Mouse (Mus musculus) liver, embryonic 12.5 days (tissue): ENCODE measurements around the gene Adamtsl4. TPM values are rescaled to one million over a fixed set of nuclear protein-coding genes. Genes with fewer than 3 reads are reported as not detected.
"Not testable (repeated sequence)": the region's sequence is repeated elsewhere in the genome, so short reads cannot be mapped to it uniquely, and the experiment has no call there.

Experiments used
- ATAC-seq: fragments of 200-750 bp; cut with Nextera tagmentation; 2 replicates; pipeline ENCODE4 v1.8.0; 2017; ENCODE audit warnings: moderate number of reproducible peaks, mild to moderate bottlenecking, moderate library complexity
- H3K27ac ChIP-seq: fragments of 300-500 bp; sonication (generic); 2 replicates; pipeline ENCODE4 v1.5.1; 2016; ENCODE audit warnings: mild to moderate bottlenecking
- H3K27me3 ChIP-seq: fragments of 300-500 bp; sonication (generic); replicated peaks from 2 replicates; pipeline ENCODE4 v1.6.1; 2016; ENCODE audit warnings: mild to moderate bottlenecking, moderate library complexity
- H3K36me3 ChIP-seq: fragments of 300-500 bp; sonication (generic); 2 replicates; pipeline ENCODE4 v1.6.1; 2016; ENCODE audit warnings: mild to moderate bottlenecking, moderate library complexity
- H3K4me1 ChIP-seq: fragments of 300-500 bp; sonication (generic); 2 replicates; pipeline ENCODE4 v1.6.1; 2016
- H3K4me2 ChIP-seq: fragments of 300-500 bp; sonication (generic); 2 replicates; pipeline ENCODE4 v1.6.1; 2016; ENCODE audit warnings: mild to moderate bottlenecking, moderate library complexity
- H3K4me3 ChIP-seq: fragments of 300-500 bp; sonication (generic); 2 replicates; pipeline ENCODE4 v1.5.1; 2016; ENCODE audit warnings: mild to moderate bottlenecking, moderate library complexity
- H3K9ac ChIP-seq: fragments of 300-500 bp; sonication (generic); 2 replicates; pipeline ENCODE4 v1.6.1; 2016; ENCODE audit warnings: mild to moderate bottlenecking, moderate library complexity
- H3K9me3 ChIP-seq: fragments of 300-500 bp; sonication (generic); replicated peaks from 2 replicates; pipeline ENCODE4 v1.6.1; 2016; ENCODE audit warnings: mild to moderate bottlenecking, moderate library complexity
- WGBS: fragments of 180-500 bp; shearing (Covaris S2); methylation state at CpG from one replicate; pipeline ENCODE4 v1.1.7; 2016; ENCODE audit not compliant: insufficient replicate concordance; 5-methylcytosine and 5-hydroxymethylcytosine counted together
- polyA plus RNA-seq: library from polyadenylated mRNA; unstranded; fragments of >200 nt; fragmentation: Nextera tagmentation; extraction: Ambion mirVana; gene quantifications from 2 replicates; pipeline ENCODE4 v1.2.1, GENCODE M21; 2016

The Adamtsl4 gene
- polyA plus RNA-seq, 1 experiment from 2014 or later = 0.35 TPM

DNA sequence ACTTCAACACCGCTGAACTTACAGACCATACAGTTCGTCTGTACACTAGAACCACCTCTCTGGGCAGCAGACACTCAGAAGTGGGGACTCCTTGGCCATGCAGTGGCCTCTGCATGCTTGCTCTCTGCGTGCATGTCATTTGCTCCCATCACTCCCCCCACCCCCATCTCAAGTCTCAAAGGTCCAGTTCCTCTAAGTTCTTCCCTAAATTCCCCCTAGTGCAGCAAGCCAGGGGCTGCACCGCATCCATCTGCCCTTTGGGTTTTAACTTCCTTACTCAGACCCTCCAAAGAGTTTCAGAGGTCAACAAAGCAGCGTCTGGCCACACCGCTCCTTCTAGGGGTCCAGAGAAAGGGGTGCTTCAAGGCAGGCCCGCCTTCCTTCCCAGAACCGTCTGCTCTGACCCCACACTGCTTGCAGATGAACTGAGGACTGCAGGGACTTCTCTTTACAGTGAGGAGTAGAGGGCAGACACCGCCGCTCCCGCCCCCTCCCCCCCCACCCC is 14.0 kb downstream of the Adamtsl4 start:
- peak overlapping the region; percentile 50 for H3K4me3 ChIP-seq
- no peak for ATAC-seq
- H3K27me3 ChIP-seq = no peaks in the 10 kb centered on the region
- peak overlapping the region; percentile 79 for H3K9ac ChIP-seq
- no peaks in the 10 kb centered on the region for H3K9me3 ChIP-seq
- WGBS = 9% methylated on average over 11 of the region's 11 CpGs
- H3K4me1 ChIP-seq = peaks cover 85% of the 10 kb centered on the region
- H3K27ac ChIP-seq = peak overlapping the region; percentile 99
- peak overlapping the region; percentile 83 for H3K4me2 ChIP-seq
- H3K36me3 ChIP-seq = peaks cover 27% of the 10 kb centered on the region

DNA sequence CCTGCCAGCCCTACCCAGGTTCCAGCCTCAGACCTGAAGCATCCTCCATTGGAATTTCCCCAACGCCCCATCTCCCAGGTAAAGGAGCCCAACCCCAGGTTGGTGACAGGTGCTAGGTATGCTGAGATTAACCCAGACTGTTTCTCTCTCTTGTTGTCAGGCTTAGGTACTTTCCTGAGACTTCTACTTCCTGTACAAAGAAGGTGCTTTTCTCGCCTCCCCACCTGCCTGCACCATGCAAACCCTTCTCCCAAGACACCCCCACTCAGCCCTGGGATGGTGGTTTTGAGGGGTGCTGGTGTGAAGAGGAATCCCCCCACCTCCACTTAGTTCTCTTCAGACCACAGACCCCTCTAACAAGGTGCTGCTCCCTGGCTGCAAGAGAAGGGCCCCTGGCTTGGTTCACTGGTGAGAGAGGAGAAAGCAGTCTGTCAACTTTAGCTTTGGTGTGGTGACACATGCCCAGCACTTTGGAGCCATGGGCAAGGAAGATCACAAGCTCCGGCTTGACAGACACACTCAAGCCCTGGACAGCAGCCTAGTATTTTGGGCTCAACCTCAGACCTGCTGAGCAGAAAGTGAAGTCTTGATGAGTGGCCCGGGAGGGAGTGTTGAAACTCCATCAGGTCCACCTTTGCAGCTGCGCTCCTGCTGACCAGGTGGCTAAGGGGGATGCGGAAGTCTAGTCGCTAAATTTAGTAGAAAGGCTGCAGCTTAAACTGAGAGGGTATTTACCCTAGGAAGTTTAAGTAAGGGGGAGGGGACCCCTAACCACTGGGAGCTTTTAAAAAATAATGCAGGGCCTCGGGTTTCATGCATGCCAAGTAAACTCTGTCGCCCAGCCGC is 14.6 kb downstream of the Adamtsl4 start:
- peak overlapping the region; percentile 79 for H3K9ac ChIP-seq
- peaks cover 31% of the 10 kb centered on the region for H3K36me3 ChIP-seq
- H3K4me3 ChIP-seq = peak overlapping the region; percentile 50
- 42% methylated on average over 10 of the region's 10 CpGs for WGBS
- peak overlapping the region; percentile 99 for H3K27ac ChIP-seq
- peak overlapping the region; percentile 83 for H3K4me2 ChIP-seq
- no peaks in the 10 kb centered on the region for H3K27me3 ChIP-seq
- H3K4me1 ChIP-seq = peaks cover 92% of the 10 kb centered on the region
- ATAC-seq = no peak
- no peaks in the 10 kb centered on the region for H3K9me3 ChIP-seq

DNA sequence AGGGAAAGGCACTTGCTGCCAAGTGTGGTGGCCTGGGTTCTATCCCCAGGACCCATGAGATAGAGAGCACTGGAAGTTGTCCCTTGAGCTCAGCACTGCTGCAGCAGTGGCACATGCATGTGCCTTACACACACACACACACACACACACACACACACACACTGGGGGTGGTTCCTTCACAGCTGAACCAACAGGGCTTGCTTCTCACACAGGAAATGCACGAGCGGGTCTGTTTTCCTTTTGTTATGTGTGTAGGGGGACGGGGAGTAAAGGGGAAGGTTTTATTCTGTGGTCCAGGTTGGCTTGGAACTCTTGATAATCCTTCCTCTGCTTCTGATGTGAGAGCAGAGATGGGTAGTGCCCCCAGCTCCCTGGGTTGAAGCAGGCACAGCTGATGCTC is 15.3 kb downstream of the Adamtsl4 start:
- H3K36me3 ChIP-seq = peaks cover 31% of the 10 kb centered on the region
- peak overlapping the region; percentile 79 for H3K9ac ChIP-seq
- H3K4me2 ChIP-seq = peak overlapping the region; percentile 83
- no peaks in the 10 kb centered on the region for H3K9me3 ChIP-seq
- H3K27me3 ChIP-seq = no peaks in the 10 kb centered on the region
- 33% methylated on average over 3 of the region's 3 CpGs for WGBS
- peak overlapping the region; percentile 99 for H3K27ac ChIP-seq
- H3K4me3 ChIP-seq = no peak overlapping the region
- ATAC-seq = no peak
- H3K4me1 ChIP-seq = peaks cover 94% of the 10 kb centered on the region

DNA sequence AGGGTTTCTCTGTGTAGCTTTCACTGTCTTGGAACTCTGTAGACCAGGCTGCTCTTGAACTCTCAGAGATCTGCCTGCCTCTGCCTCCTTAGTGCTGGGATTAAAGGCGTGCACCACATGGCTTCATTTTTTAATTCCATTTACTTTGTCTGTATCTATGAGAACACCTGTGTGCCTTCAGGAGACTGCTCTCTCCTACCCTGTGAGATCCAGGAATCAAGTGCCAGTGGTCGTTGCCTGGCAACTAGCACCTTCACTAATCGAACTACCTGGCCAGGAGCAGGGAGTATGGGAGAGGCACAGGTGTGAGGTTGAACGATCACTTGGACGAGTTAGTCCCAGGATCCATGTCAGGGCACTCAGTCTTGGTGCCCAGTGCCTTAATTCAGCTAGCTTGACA is 16.5 kb downstream of the Adamtsl4 start:
- Histone ChIP-seq H3K27me3 (no peaks in the 10 kb centered on the region), H3K36me3 (peaks cover 31% of the 10 kb centered on the region), H3K4me3 (no peak overlapping the region), H3K27ac (peak overlapping the region; percentile 99), H3K4me1 (peaks cover 94% of the 10 kb centered on the region), H3K9ac (no peak overlapping the region), H3K4me2 (no peak overlapping the region), H3K9me3 (no peaks in the 10 kb centered on the region)
- 76% methylated on average over 5 of the region's 5 CpGs for WGBS
- no peak for ATAC-seq

DNA sequence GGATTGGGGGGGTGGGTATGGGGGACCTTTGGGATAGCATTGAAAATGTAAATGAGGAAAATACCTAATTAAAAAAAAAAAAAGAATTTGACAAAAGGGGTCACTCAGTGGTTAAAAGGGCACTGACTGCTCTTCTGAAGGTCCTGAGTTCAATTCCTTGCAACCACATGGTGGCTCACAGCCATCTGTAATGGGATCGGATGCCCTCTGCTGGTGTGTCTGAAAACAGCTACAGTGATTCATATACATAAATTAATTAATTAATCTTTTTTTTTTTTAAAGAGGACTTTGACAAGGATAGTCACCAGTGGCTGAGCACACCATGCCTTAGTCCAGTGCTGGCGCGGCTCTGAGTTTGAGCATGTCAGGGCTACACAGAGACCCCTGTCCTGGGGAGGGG is 17.3 kb downstream of the Adamtsl4 start:
- peaks cover 94% of the 10 kb centered on the region for H3K4me1 ChIP-seq
- not testable (repeated sequence) for H3K27me3 ChIP-seq, H3K9ac ChIP-seq, H3K27ac ChIP-seq, H3K9me3 ChIP-seq, ATAC-seq, H3K4me2 ChIP-seq, H3K4me3 ChIP-seq
- 87% methylated on average over 3 of the region's 3 CpGs for WGBS
- H3K36me3 ChIP-seq = peaks cover 32% of the 10 kb centered on the region

DNA sequence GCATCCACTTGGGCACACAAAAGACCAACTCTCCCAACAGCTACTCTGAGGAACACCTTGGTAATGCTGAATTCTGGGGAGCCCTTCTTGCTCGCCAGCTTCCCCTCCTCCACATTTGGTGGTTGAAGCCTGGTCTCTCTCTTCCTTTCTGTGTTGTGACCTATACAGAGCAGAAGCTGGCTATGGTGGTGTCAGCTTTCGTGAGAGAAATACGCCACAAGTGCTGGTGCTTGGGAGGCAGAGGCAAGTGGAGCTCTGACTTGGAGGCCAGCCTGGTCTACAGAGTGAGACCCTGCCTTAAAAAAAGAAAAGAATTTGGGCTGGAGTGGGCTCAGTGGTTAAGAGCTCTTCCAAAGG is 18.4 kb downstream of the Adamtsl4 start:
- peak overlapping the region; percentile 85 for H3K27ac ChIP-seq
- no peak for ATAC-seq
- H3K27me3 ChIP-seq = no peaks in the 10 kb centered on the region
- H3K4me1 ChIP-seq = peaks cover 94% of the 10 kb centered on the region
- WGBS = 73% methylated on average over 3 of the region's 3 CpGs
- H3K36me3 ChIP-seq = peaks cover 44% of the 10 kb centered on the region
- no peaks in the 10 kb centered on the region for H3K9me3 ChIP-seq
- no peak overlapping the region for H3K9ac ChIP-seq
- H3K4me2 ChIP-seq = no peak overlapping the region
- H3K4me3 ChIP-seq = no peak overlapping the region

DNA sequence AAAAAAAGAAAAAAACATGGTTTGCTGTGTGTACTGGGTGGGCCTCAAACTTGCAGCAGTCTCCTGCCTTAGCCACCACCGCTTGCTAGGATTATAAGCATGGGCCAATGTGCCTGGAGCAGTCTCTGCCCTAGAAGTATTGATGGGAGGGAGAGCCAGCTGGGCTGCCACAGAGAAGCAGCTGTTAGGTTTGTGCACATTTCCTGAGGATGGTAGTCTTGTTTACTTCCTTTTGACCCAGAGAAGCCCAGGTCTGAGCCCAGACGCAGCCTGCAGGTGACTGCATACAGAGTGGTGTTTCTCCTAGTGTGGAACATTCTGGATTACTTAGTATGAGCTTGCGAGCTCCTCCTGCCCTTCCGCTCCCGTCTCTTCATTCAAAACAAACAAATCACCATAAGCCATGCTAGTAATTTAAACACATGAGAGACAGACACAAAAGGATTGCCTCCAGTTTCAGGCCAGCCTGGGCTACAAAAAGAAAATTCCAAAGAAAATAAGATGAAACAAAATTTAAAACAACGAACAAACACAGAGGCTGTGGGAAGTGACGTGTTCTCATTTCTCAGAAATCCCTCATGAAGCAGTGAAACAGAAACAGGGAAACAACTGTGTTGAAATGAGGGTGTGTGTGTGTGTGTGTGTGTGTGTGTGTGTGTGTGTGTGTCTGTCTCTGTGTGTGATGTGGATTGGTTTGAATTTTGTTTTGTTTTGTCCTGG is 19.0 kb downstream of the Adamtsl4 start:
- H3K4me1 ChIP-seq = peaks cover 95% of the 10 kb centered on the region
- H3K9me3 ChIP-seq = no peaks in the 10 kb centered on the region
- H3K4me2 ChIP-seq = peak overlapping the region; percentile 19; the same call in 1 of the 2 replicates
- no peak overlapping the region for H3K9ac ChIP-seq
- no peaks in the 10 kb centered on the region for H3K27me3 ChIP-seq
- peaks cover 49% of the 10 kb centered on the region for H3K36me3 ChIP-seq
- 77% methylated on average over 7 of the region's 7 CpGs for WGBS
- peak overlapping the region; percentile 85 for H3K27ac ChIP-seq
- no peak overlapping the region for H3K4me3 ChIP-seq
- ATAC-seq = no peak

DNA sequence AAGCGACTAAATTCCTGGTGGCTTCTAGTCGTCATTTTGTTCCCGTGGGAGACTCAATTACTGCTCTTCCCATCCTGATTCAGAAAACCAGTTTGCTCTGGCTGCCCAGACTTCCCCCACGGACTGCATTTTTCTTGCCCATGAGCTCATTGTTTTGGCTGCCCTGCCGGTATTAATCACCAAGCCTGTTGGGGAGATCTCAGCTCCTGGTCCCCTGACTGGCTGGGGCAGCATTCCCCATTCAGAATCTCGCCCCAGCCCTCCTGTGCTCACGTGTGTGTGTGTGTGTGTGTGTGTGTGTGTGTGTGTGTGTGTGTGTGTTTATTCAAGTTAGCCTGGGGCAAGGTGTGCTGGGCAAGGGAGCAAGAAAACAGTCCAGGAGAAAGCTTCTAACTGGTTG is 19.7 kb downstream of the Adamtsl4 start:
- no peak for ATAC-seq
- H3K36me3 ChIP-seq = peaks cover 50% of the 10 kb centered on the region
- peak overlapping the region; percentile 19; the same call in 1 of the 2 replicates for H3K4me2 ChIP-seq
- H3K4me1 ChIP-seq = peaks cover 95% of the 10 kb centered on the region
- H3K9me3 ChIP-seq = no peaks in the 10 kb centered on the region
- no peak overlapping the region for H3K4me3 ChIP-seq
- 47% methylated on average over 7 of the region's 7 CpGs for WGBS
- H3K27me3 ChIP-seq = no peaks in the 10 kb centered on the region
- peak overlapping the region; percentile 85 for H3K27ac ChIP-seq
- H3K9ac ChIP-seq = peak overlapping the region; percentile 29; the same call in 1 of the 2 replicates

DNA sequence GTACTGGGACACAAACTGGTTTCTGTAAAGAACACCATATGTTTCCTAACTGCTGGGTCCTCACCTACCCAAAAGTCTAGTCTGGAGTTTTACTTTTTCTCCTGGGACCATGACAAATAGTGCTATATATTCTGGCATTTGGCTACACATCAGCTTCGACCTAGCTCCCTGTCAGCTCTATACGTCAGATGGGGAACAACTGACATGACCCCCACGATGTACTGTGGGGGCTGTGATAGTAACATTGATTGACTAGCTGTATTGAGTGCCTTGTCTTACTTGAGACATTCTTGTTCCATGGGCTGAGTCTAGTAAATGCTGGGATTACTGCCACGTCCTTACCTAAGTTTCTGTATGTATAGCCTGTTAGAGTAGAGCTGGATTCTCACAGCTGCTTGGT is 20.2 kb downstream of the Adamtsl4 start:
- 68% methylated on average over 4 of the region's 4 CpGs for WGBS
- H3K27me3 ChIP-seq = no peaks in the 10 kb centered on the region
- ATAC-seq = no peak
- no peak overlapping the region for H3K9ac ChIP-seq
- no peaks in the 10 kb centered on the region for H3K9me3 ChIP-seq
- H3K4me3 ChIP-seq = no peak overlapping the region
- H3K27ac ChIP-seq = peak overlapping the region; percentile 85
- H3K36me3 ChIP-seq = peaks cover 54% of the 10 kb centered on the region
- peaks cover 95% of the 10 kb centered on the region for H3K4me1 ChIP-seq
- H3K4me2 ChIP-seq = 0 out of 2 replicates have a peak overlapping the region, but pooled peaks have one; percentile 19

DNA sequence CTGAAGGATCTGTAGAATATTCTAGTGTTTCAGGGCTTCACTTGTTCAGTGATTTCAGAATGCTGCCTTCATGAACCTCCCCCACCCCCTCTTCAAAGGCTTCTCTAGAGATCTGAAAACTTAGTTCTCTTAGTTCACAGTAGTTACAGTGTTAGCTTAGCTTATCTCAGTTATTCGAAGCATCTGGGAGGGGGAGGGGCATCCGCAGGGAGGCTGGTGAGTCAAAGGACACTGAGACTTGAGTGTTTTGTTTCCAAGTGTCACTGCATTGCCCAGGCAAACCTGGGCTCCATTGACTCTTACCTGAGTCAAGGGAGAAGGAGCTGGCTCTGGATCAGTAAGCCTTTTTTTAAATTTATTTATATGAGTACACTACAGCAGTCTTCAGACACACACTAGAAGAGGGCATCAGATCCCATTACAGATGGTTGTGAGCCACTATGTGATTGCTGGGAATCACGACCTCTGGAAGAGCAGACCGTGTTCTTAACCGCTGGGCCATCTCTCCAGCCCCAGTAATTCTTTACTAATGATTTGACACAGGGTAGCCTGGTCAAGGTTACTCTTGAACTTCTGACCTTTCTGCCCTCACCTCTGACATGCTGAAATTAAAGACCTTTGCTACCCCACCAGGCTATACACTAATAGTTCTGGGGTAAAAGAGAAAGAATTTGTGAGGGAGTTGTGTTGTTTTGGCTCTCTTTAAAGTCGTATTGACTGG is 21.4 kb downstream of the Adamtsl4 start:
- Histone ChIP-seq H3K27me3 (no peaks in the 10 kb centered on the region), H3K4me1 (peaks cover 95% of the 10 kb centered on the region), H3K36me3 (peaks cover 63% of the 10 kb centered on the region), H3K4me2 (peak overlapping the region; percentile 85), H3K4me3 (no peak overlapping the region), H3K9ac (peak overlapping the region; percentile 23), H3K9me3 (no peaks in the 10 kb centered on the region), H3K27ac (peak overlapping the region; percentile 85)
- ATAC-seq = peak; percentile 82
- 40% methylated on average over 6 of the region's 6 CpGs for WGBS

DNA sequence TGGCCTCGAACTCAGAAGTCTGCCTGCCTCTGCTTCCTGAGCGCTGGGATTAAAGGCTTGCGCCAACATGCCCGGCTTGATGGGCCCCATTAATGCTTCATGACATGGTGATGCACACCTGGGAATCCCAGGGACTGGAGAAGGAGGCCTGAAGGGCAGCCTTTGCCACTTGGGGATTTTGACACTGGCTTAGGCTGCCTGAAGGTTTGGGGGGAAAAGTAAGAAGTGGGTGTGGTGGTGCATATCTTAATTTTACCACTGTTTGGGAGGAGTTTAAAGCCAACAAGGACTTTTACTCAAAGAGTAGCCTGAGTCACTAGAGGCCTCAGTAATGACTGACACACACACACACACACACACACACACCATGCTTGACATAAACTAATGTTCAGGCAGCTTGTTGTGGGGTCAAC is 22.8 kb downstream of the Adamtsl4 start:
- WGBS = 77% methylated on average over 4 of the region's 4 CpGs
- H3K9me3 ChIP-seq = no peaks in the 10 kb centered on the region
- H3K4me1 ChIP-seq = peaks cover 97% of the 10 kb centered on the region
- no peaks in the 10 kb centered on the region for H3K27me3 ChIP-seq
- H3K36me3 ChIP-seq = peaks cover 72% of the 10 kb centered on the region
- no peak overlapping the region; the same call in 1 of the 2 replicates for H3K4me3 ChIP-seq
- ATAC-seq = peak; percentile 50
- H3K4me2 ChIP-seq = peak overlapping the region; percentile 85
- H3K9ac ChIP-seq = peak overlapping the region; percentile 52
- H3K27ac ChIP-seq = peak overlapping the region; percentile 85
